Mouse (Mus musculus) large intestine, adult 2 months (tissue): ENCODE measurements around the gene Tm7sf2. TPM values are rescaled to one million over a fixed set of nuclear protein-coding genes. Genes with fewer than 3 reads are reported as not detected.

Experiments
- DNase-seq: peaks from one replicate; pipeline ENCODE4 v3.0.0-alpha.2; 2012; ENCODE audit warnings: low read depth, low spot score
- WGBS: fragments of 180-500 bp; shearing (Covaris S2); methylation state at CpG from one replicate; pipeline ENCODE4 v1.1.7; 2018; 5-methylcytosine and 5-hydroxymethylcytosine counted together
- polyA plus RNA-seq: library from polyadenylated mRNA; depleted of rRNA; stranded (reverse); fragments of >200 nt; gene quantifications from 2 replicates; pipeline ENCODE4 v1.2.3, GENCODE M21; 2012

The Tm7sf2 gene
- polyA plus RNA-seq, 1 experiment, result 66.0 TPM

GRCm38 (mm10) chr19:6070571-6071250 is 2.5 kb upstream of the Tm7sf2 start:
- WGBS, result 91% methylated on average over 31 of the region's 31 CpGs
- no peak for DNase-seq

GRCm38 (mm10) chr19:6069851-6070250 is 1.7 kb upstream of the Tm7sf2 start:
- 90% methylated on average over 10 of the region's 10 CpGs for WGBS
- no peak for DNase-seq

GRCm38 (mm10) chr19:6068951-6069350 is 778 bp upstream of the Tm7sf2 start:
- 69% methylated on average over 4 of the region's 4 CpGs for WGBS
- DNase-seq, result no peak

- peak; percentile 62 for DNase-seq
Measured at GRCm38 (mm10) chr19:6067011-6067723, 1.0 kb downstream of the Tm7sf2 start.

GRCm38 (mm10) chr19:6066571-6066970 is 1.6 kb downstream of the Tm7sf2 start:
- 24% methylated on average over 5 of the region's 5 CpGs for WGBS
- no peak for DNase-seq

More at GRCm38 (mm10) chr19:6067011-6067723, 1.0 kb downstream of the Tm7sf2 start:
- WGBS, result under 1% methylated on average over 30 of the region's 30 CpGs

- no peak for DNase-seq
- 94% methylated on average over 6 of the region's 6 CpGs for WGBS
Measured at GRCm38 (mm10) chr19:6063081-6063480, 5.1 kb downstream of the Tm7sf2 start.

GRCm38 (mm10) chr19:6062418-6062817 is 5.8 kb downstream of the Tm7sf2 start:
- 23% methylated on average over 5 of the region's 5 CpGs for WGBS
- no peak for DNase-seq

- peak; percentile 47 for DNase-seq
- WGBS, result under 1% methylated on average over 44 of the region's 44 CpGs
Measured at GRCm38 (mm10) chr19:6061641-6062302, 6.4 kb downstream of the Tm7sf2 start.

GRCm38 (mm10) chr19:6061021-6061533 is 7.1 kb downstream of the Tm7sf2 start, which contains the start of gene Znhit2:
TSS of gene Znhit2 (plus strand) at chr19:6061192.
- WGBS, result under 1% methylated on average over 58 of the region's 58 CpGs
- peak; percentile 82 for DNase-seq

GRCm38 (mm10) chr19:6058966-6059365 is 9.2 kb downstream of the Tm7sf2 start:
- 44% methylated on average over 5 of the region's 5 CpGs for WGBS
- no peak for DNase-seq

- DNase-seq, result no peak
- WGBS, result 13% methylated on average over 5 of the region's 5 CpGs
Measured at GRCm38 (mm10) chr19:6058513-6058912, 9.7 kb downstream of the Tm7sf2 start.

GRCm38 (mm10) chr19:6057313-6058096 is 10.7 kb downstream of the Tm7sf2 start, which contains the start of the genes Mrpl49 and Fau:
TSS of gene Mrpl49 (minus strand) at chr19:6057785.
TSS of gene Fau (plus strand) at chr19:6057844.
- DNase-seq, result peak; percentile 75
- under 1% methylated on average over 63 of the region's 63 CpGs for WGBS

- 30% methylated on average over 4 of the region's 4 CpGs for WGBS
- no peak for DNase-seq
Measured at GRCm38 (mm10) chr19:6056696-6057095, 11.5 kb downstream of the Tm7sf2 start.

- no peak for DNase-seq
- 54% methylated on average over 5 of the region's 5 CpGs for WGBS
Measured at GRCm38 (mm10) chr19:6054296-6054695, 13.9 kb downstream of the Tm7sf2 start.

GRCm38 (mm10) chr19:6052516-6052915 is 15.7 kb downstream of the Tm7sf2 start:
- 79% methylated on average over 7 of the region's 7 CpGs for WGBS
- DNase-seq, result no peak

GRCm38 (mm10) chr19:6048681-6049410 is 19.3 kb downstream of the Tm7sf2 start:
- WGBS, result 86% methylated on average over 11 of the region's 11 CpGs
- DNase-seq, result no peak

GRCm38 (mm10) chr19:6047899-6048166 is 20.3 kb downstream of the Tm7sf2 start:
- no peak for DNase-seq
- 70% methylated on average over 8 of the region's 8 CpGs for WGBS

- under 1% methylated on average over 44 of the region's 44 CpGs for WGBS
Measured at GRCm38 (mm10) chr19:6047154-6047898, 20.8 kb downstream of the Tm7sf2 start.

More at GRCm38 (mm10) chr19:6047154-6047898, 20.8 kb downstream of the Tm7sf2 start:
- no peak for DNase-seq
